Mouse (Mus musculus) myocyte (in vitro differentiated cells): Measurements from ENCODE around the gene Mras.

Experiments
- E2F4 ChIP-seq: IDR thresholded peaks from one replicate; pipeline ENCODE4 v1.6.1; 2011; ENCODE audit warnings: mild to moderate bottlenecking, control low read depth, moderate library complexity; ENCODE audit not compliant: insufficient read depth
- MAX ChIP-seq: IDR thresholded peaks from one replicate; pipeline ENCODE4 v1.6.1; 2011; ENCODE audit warnings: low read depth, mild to moderate bottlenecking, control low read depth
- MYOD1 ChIP-seq, 3 experiments: IDR thresholded peaks; one replicate each; pipeline ENCODE4 v1.6.1; 2011; ENCODE audit warnings: control low read depth in 2 of 3, low read depth in 2 of 3, mild to moderate bottlenecking in 2 of 3, moderate library complexity in 1 of 3; ENCODE audit not compliant: insufficient read length in 2 of 3, control insufficient read depth in 1 of 3
- MYOG ChIP-seq, 3 experiments: IDR thresholded peaks; one replicate each; pipeline ENCODE4 v1.6.1; 2011; ENCODE audit warnings: control low read depth in 2 of 3, low read depth in 2 of 3, mild to moderate bottlenecking in 2 of 3; ENCODE audit not compliant: insufficient read length in 2 of 3, control insufficient read depth in 1 of 3, insufficient read depth in 1 of 3
- POLR2A ChIP-seq: IDR thresholded peaks from one replicate; pipeline ENCODE4 v1.6.1; 2011; ENCODE audit warnings: low read depth, mild to moderate bottlenecking, control low read depth, moderate library complexity; ENCODE audit not compliant: insufficient read length
- SRF ChIP-seq: IDR thresholded peaks from one replicate; pipeline ENCODE4 v1.6.1; 2011; ENCODE audit warnings: low read depth; ENCODE audit not compliant: control insufficient read depth, insufficient read length
- TCF12 ChIP-seq: IDR thresholded peaks from one replicate; pipeline ENCODE4 v1.6.1; 2011; ENCODE audit warnings: mild to moderate bottlenecking, control low read depth; ENCODE audit not compliant: poor library complexity, insufficient read depth, severe bottlenecking
- TCF3 ChIP-seq: IDR thresholded peaks from one replicate; pipeline ENCODE4 v1.6.1; 2011; ENCODE audit warnings: low read depth, control low read depth; ENCODE audit not compliant: insufficient read length
- USF1 ChIP-seq: IDR thresholded peaks from one replicate; pipeline ENCODE4 v1.6.1; 2011; ENCODE audit warnings: low read depth, mild to moderate bottlenecking, control low read depth, moderate library complexity

DNA sequence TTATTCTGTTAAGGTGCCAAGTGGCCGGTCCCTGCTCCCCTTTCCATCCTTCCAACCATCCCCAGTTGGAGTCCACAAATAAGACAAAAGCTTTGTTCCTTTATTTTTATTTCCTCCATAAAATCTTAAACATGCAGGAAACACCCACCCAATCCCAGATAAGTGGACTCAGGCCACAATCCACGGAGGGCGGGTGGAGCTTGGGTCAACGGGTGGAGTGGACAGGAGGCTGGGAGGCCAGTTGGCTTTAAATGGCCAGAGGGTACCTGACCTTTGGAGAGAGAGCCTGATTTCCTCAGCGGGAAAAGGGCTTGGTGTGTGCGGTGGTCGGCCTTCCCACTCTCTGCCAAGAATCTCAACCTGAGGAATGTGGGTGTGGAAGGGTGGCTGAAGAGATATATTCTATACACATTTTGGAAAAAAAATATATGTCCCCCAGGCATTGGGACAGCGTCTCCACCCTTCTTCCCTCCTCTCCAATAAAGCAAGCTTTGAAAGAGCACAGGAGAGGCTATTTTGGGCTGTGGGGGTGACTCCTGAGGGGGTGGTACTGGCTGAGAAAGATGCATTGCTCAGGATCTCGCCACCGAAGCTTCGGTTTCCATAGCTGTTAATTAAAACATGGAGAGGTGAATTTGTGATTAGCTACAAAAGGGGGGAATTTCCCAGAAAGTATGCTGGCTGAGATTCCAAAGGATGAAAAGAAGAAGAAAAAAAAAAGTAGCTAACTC, 8.4 kb downstream of the Mras start:
- TF ChIP-seq MYOG (IDR thresholded peaks at IDR 0.05; ENCODE audit: control insufficient read depth in 1 of 3, insufficient read depth in 1 of 3, insufficient read length in 2 of 3, low read depth in 2 of 3) (no peak), USF1 (no peak), POLR2A (no peak), MYOD1 (IDR thresholded peaks at IDR 0.05; ENCODE audit: control insufficient read depth in 1 of 3, insufficient read length in 2 of 3, low read depth in 2 of 3) (no peak), MAX (no peak), SRF (no peak), E2F4 (no peak), TCF12 (no peak), TCF3 (no peak)
